Mouse (Mus musculus) frontal cortex, postnatal 10 days (tissue): ENCODE measurements at regions not wholly inside any gene's neighbourhood (a gene's known extent, or its start where the extent isn't known, plus 50 kb on each side); places are given as distances from the start of the nearest gene placed in this dataset.

Experiments
- DNase-seq, 2 experiments: peaks; one replicate each; pipeline ENCODE4 v3.0.0; 2022; ENCODE audit warnings: low spot score in 2 of 2, mixed read lengths in 1 of 2

- no peak for DNase-seq
Measured at GRCm38 (mm10) chr10:68378212-68378611, 99.7 kb upstream of the Arid5b start.

DNA sequence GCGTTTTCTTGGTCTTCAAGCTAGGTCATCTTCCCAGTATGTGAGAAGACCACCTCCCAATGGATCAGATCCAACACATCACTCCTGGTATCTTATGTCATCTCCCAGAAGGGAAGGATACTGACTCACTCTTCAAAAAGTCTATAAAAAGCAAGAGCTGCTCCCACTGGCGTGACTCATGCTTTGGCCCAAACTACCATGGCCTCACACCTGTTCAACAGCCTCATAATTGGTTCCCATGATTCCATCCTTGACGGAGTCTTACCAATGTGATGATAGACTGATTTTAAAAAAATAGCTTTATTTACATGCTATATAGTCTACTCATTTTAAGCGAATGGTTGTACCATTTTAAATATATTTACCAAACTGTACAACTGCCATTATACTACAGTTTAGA is 98.9 kb upstream of the Arid5b start:
- no peak for DNase-seq

GRCm38 (mm10) chr10:68373875-68374274 is 95.3 kb upstream of the Arid5b start:
- DNase-seq: no peak

DNA sequence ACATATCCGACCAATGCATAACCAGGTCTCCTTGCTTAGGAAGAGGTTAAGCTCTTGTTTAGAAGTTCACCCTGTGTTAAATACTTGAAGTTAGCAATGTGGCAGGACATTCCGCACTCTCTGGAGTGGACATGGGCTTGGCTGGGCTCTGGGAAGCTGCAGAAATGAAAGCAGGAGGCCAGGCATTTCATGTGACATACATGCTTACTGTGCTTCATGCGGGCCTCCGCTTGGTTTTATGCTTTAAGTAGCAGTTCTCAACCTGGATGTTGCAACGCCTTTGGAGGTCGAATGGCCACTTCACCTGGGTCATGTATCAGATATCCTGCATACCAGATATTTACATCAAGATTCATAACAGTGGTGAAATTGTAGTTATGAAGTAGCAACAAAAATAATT is 93.2 kb upstream of the Arid5b start:
- DNase-seq: no peak

DNA sequence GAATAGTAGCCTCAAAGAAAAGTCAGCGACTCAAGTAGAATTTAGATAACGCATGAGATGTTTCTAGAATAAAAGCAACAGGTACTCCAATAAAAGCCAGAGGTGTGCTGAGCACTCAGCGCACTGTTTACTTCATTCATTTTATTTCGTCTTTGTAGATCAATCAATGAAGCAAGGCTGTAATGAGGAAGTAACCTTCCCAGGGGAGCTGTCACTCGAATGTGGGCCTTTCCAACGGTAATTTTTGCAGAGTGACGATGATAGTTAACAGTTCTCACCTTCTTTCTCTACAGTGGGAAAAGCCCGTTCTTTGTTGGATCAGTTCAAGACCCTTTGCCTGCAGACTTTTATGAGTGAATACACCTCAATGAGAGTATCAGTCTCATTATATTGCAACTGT is 92.4 kb upstream of the Arid5b start:
- no peak for DNase-seq

DNA sequence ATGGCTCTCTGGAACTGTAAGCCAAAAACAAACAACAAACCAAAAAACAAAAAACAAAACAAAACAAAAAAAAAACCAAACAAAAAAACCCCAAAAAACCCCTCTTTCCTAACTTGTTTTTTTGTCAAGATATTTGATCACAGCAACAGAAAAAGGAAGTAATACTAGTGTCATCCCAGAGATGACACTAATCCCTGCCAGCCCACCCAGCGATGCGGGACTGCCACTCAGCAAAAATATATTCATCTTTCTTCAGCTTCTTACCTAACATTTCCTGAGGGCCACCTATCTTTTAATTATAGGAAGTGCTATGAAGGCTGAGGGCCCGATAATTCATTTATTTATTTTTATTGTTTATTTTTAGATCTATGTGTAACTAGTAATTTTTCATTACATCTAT is 88.3 kb upstream of the Arid5b start:
- DNase-seq: no peak

GRCm38 (mm10) chr10:68360765-68361483 is 82.4 kb upstream of the Arid5b start:
- DNase-seq: no peak

DNA sequence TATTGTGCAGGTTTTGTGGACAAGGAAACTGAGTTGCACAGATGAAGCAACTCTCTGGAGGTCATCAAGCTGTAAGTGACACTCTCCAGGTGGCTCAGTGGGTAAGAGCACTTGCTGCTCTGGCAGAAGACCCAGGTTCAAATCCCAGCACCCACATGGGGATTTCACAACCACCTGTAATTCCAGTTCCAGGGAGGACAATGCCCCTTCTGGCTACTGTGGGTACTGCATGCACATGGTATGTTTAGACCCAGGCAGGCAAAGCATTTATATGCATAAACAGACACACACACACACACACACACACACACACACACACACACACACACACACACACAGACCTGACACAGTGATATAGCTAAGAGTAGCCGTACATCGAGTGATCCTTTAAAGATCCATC is 80.6 kb upstream of the Arid5b start:
- no peak for DNase-seq

DNA sequence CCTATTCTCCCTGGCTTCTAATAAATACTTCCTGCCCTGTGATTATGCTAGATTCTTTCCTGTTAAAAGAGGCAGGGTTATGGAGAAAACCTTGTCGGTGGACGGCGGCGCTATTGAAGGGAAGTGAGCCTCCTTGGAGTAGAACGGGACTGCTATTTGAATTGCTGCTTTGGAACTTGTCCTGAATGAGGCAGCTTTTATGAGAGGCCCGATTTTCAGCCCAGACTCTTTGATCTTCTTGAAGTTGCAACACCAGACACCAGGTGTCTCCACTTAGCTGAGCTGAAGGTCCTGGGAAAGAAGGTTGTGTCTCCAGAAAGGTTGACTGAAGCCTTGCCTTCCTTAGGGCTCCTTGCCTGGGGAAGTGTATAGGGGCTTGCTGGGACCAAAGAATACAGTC is 78.4 kb upstream of the Arid5b start:
- peak in 1 of 2 experiments; percentile 17 for DNase-seq

DNA sequence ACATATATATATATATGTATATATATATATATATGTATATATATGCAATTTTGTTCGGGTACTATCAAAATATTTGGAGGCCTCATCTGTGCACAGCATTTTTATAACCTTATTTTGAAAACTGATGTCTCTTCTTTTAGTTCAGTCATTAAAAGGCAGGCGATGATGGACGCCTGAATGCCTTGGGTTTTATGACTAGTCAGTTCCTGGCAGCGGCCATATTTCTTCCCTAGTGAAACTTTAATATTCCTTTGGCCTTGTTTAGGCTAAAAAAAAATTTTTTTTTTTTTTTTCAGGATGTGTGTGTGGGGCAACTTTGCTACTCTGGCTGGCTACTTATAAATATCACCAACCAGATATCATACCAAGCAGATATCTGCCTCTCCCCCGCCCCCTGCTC is 78.0 kb upstream of the Arid5b start:
- no peak for DNase-seq

- DNase-seq: no peak
Measured at GRCm38 (mm10) chr10:68356093-68356485, 77.5 kb upstream of the Arid5b start.

- no peak for DNase-seq
Measured at GRCm38 (mm10) chr10:68355471-68356092, 77.0 kb upstream of the Arid5b start.

GRCm38 (mm10) chr10:68354335-68355231 is 76.0 kb upstream of the Arid5b start:
- no peak for DNase-seq

- no peak for DNase-seq
Measured at GRCm38 (mm10) chr10:68353692-68354232, 75.2 kb upstream of the Arid5b start.

GRCm38 (mm10) chr10:68351841-68352555 is 73.5 kb upstream of the Arid5b start:
- no peak for DNase-seq

DNA sequence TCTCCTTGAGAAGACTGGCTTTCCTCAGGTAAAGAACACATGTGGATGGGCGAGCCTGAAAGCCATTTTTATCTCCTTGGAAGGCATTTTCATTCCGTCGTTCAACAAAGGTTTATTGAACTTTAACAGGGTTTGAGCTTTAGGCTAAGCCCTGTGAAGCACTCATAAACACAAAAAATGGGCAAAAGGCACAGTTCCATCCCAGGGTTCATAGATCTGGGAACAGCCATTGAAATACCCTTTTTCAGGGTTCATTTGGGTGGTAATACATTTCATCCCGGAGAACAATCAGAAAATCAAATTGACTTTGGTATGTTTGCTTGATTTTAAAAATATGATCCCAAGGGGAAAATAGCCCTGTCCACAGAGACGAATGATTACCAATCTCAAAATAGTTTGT is 72.9 kb upstream of the Arid5b start:
- DNase-seq: no peak

DNA sequence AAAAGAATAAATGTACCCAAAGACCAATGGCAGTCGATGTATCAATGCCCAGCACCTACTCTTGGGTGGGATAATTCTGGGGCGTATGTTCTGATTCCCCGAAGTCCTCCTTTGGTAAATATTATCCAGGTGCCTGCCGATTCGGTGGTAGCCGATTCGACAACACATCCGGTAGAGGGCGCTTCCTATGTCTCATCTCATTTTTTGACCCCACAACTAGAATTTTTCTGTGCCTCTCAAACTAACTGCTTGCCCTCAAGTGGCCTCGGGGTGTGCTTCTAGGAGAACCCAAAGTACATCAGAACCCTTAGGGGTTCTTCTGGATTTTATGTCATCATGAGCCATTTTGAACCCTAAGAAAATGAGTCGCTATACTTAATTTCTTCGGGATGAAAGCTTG is 72.3 kb upstream of the Arid5b start:
- no peak for DNase-seq

DNA sequence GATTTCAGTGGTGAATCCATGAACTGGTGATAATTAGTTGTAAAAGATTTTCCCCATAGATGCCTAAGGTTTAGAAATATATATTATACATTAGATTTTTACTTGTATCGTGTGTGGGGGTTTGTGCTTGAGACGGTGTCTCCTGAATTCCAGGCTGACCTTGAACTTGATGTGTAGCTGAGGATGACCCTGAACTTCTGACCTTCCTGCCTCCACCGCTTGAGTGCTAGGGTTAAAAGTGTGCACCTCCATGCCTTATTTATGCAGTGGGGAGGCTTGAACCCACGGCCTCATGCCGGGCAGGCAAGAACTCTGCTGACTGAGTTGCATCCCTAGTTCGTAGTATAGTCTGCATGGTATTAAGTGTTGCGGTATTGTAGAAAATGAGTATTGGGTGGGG is 69.3 kb upstream of the Arid5b start:
- no peak for DNase-seq

DNA sequence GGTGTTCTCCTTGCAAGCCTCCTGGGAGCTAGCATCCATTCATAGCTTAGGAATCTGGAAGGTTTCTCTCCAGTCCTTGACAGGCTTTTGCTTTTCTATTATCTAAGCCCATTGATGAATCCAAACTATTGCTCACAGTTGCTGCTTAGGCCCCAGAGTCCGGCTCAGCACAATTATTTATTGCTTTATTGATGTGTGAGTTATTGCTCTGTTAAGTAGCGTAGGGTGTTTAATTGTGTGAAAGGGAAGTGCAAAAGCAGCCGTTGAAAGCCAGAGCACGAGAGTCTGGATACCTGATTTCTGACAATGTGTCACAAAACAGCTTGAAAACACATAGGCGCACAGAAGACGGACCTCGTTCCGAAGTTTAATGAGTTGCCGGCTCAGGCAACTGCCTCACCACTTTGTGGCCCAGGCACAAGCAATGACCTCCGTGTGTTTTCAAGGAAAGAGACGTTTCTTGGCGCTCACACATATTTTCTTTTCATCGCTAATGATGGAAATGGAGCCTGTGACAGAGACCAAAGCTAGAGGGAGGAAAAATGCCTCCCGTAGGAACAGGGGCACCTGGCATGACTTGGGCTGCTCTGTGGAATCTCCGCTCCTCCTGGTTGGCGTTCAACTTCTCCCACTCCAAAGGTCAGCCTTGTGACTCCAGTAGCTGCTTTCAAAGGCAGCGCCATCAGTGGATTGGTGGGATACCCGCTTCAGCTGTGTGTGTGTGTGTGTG is 66.6 kb upstream of the Arid5b start:
- DNase-seq: no peak

GRCm38 (mm10) chr10:68344211-68344610 is 65.7 kb upstream of the Arid5b start:
- no peak for DNase-seq

GRCm38 (mm10) chr10:68334054-68334453 is 55.5 kb upstream of the Arid5b start:
- no peak for DNase-seq
